Mouse (Mus musculus) brain, embryonic 14.5 days (tissue): ENCODE data around the gene Mtfmt.

Experiments
- CTCF ChIP-seq: fragments of 200-500 bp; IDR thresholded peaks from 2 replicates; pipeline ENCODE4 v1.5.1; 2012; ENCODE audit warnings: inconsistent platforms, mild to moderate bottlenecking, moderate library complexity, borderline replicate concordance; ENCODE audit not compliant: insufficient read depth, insufficient read length; ENCODE audit errors: extremely low read depth
- POLR2A ChIP-seq: fragments of 200-500 bp; IDR thresholded peaks from 2 replicates; pipeline ENCODE4 v1.6.1; 2012; ENCODE audit warnings: mild to moderate bottlenecking, inconsistent platforms, borderline replicate concordance; ENCODE audit not compliant: poor library complexity, insufficient read depth, insufficient read length, severe bottlenecking; ENCODE audit errors: extremely low read depth

DNA sequence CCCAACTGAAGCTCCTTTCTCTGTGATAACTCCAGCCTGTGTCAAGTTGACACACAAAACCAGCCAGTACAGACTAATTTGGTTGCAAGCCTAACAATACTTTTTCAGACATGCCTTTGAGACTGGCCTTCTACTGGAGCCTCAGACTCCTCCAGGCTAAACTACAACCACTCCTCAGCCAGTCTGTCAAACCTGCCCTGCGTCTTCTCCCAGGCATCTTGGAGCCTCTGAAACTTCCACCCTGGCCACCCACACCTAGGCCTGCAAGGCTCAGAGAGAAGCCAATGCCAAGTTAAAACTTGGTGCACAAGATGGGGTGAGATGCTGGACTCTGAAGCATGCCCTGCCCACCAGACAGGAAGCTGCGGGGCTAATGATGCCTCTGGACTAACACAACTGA, 56.8 kb downstream of the Mtfmt start:
- TF ChIP-seq CTCF (no peak), POLR2A (no peak)
